Mouse (Mus musculus) adrenal gland, adult 18-20 months (tissue): ENCODE data around the gene 2310034G01Rik. TPM values are rescaled to one million over a fixed set of nuclear protein-coding genes. Genes with fewer than 3 reads are reported as not detected.

ENCODE experiments used
- DNase-seq, 2 experiments: peaks; one replicate each; pipeline ENCODE4 v3.0.0; 2021 to 2022; ENCODE audit warnings: low spot score in 2 of 2
- microRNA-seq, 2 experiments: library from miRNA; unstranded; fragments of <30 nt; microRNA quantifications; one replicate each; pipeline ENCODE4 v1.2.0; 2021; ENCODE audit warnings: borderline number of aligned reads in 2 of 2
- total RNA-seq, 2 experiments: library from RNA; stranded (reverse); gene quantifications; 1 replicate in 1 of 2; 2 replicates in 1 of 2; pipeline ENCODE4 v1.2.3; 2021

2310034G01Rik gene
- total RNA-seq, 2 experiments from 2014 or later, result 1.2 TPM

DNA sequence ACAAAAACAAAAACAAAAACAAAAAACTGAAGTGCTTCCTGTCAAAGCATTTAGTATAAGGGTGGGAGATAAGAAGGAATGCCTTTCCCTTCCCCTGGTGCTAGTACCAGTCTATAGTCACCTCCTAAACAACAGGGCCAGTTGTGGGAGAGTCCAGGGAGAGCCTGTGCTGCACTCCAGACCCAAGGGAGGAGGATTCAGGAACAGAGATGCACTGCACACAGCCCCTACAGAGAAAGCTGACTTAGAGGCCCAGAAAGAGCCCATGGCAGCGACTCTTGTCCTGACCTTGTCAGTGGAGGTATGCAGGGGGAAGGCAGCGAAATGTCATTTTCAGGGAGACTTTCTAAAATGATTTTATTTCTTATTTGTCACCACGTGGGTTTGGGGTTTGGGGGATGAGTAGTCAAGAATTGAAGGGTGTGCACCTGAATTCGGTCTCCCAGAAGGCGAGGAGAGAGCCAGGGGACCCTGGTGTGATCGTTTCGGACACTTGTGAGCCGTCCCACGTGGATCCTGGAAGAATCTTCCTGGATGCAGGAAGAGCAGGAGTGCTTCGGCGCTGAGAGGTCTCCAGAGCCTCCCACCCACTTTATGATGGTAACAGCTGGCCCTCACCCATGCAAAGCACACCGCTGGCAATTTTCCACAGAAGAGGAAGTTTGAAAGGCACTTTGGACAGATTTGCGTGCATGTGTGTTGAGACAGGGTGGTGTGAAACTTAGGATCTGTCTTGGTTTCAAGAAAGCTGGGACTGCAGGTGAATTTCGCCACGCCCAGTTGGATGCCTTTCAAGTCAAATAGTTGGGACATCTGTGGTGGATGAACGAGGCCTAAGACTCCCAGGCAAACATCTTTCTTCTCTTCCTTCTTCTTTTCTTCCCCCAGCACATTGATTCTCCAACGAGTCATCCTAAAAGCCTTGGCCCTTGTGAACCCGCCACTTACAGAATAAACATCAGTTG lies 46.6 kb downstream of the 2310034G01Rik start:
- DNase-seq, result no peak

DNA sequence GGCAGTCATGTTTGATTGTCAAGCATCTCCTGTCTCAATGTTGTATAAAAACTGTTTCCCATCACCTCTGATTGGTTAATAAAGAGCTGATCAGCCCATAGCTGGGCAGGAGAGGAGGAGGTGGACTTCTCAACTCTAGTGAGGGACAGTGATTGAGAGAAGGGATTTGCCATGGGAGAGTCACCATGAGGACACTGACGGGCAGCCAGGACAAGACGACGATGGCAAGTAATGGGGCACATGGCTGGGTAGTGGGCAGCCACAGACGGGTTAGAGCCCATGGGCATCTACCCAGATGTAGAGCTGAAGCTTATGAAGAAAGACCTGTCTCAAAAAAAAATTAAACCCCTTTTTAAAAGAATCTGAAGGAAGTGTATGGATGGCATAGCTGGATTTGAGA lies 47.6 kb downstream of the 2310034G01Rik start:
- DNase-seq, result no peak

DNA sequence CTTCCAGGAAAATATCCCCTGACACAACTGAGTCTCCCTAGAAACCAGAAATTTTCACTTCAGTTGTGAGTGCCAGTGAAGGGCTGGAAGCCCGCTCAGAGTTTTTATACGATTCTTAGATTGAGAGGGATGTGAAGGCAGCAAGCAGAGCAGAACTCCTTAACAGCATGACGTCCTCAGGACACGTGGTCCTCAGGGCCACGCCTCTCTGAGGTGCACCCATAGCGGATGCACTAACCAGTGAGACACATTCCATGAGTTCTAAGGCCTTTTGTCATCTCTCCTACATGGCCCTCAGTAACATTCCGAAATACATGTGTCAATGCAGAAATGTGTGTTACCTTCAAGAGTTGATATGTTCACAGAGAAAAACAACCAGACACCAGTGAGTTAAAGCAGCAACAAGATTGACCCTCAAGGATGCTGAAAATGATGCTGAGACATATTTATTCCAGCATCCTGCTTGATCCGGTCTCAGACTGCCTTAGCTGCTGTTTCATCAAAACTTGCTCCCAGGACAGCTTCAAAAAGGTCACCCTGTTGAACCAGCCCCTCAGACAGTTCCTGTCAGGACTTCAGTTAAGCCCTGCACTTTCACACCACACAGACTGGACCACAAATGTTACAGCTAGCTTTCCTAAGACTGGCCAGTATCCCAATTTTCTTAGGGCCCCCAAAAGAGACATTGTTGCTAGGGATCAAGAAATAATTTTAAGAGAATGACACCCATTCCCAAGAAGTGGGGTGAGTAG lies 49.6 kb downstream of the 2310034G01Rik start:
- no peak for DNase-seq

Small RNA genes within 50 kb of the gene (microRNA-seq; reads per million reads assigned to microRNA genes)
- 0.61 to 2.8 reads per million in 2 experiments for gene Mir146b

Other genes with a start within 250 kb of the 2310034G01Rik start
- gene Elovl3, start 218.4 kb downstream of the 2310034G01Rik start, total RNA-seq, result 10 to 100 TPM; 84.8 to 94.1 TPM
- not detected for gene Pitx3, start 202.0 kb downstream of the 2310034G01Rik start, total RNA-seq
- 10 to 100 TPM; 67.8 to 82.5 TPM for gene Gbf1, start 197.8 kb downstream of the 2310034G01Rik start, total RNA-seq
- gene Nfkb2, start 46.0 kb downstream of the 2310034G01Rik start, total RNA-seq, result 10 to 100 TPM; 40.4 to 42.8 TPM
- 1 to 10 TPM; 7.5 to 9.2 TPM for gene Psd, start 23.1 kb downstream of the 2310034G01Rik start, total RNA-seq
- gene Fbxl15, start 22.1 kb downstream of the 2310034G01Rik start, total RNA-seq, result 10 to 100 TPM in 1 of 2 experiments, 1 to 10 TPM in 1; 8.8 to 10.3 TPM
- gene Cuedc2, start 11.6 kb downstream of the 2310034G01Rik start, total RNA-seq, result 10 to 100 TPM; 72.1 to 77.9 TPM
- gene Mfsd13a, start 9.2 kb downstream of the 2310034G01Rik start, total RNA-seq, result 1 to 10 TPM; 9.3 to 9.4 TPM
- 100 to 1,000 TPM; 121 to 122 TPM for gene Actr1a, start 45.4 kb upstream of the 2310034G01Rik start, total RNA-seq
- 10 to 100 TPM; 17.9 to 20.3 TPM for gene Sufu, start 46.6 kb upstream of the 2310034G01Rik start, total RNA-seq
- gene Trim8, start 151.4 kb upstream of the 2310034G01Rik start, total RNA-seq, result 10 to 100 TPM; 46.5 to 56.8 TPM
- gene Arl3, start 222.9 kb upstream of the 2310034G01Rik start, total RNA-seq, result 10 to 100 TPM; 56.9 to 64.9 TPM
- gene Sfxn2, start 223.1 kb upstream of the 2310034G01Rik start, total RNA-seq, result 1 to 10 TPM; 8.1 to 8.3 TPM
- gene Wbp1l, start 248.8 kb upstream of the 2310034G01Rik start, total RNA-seq, result 100 to 1,000 TPM in 1 of 2 experiments, 10 to 100 TPM in 1; 86.9 to 179 TPM